Mouse (Mus musculus): ENCODE measurements around the gene Mgat4d. TPM values are rescaled to one million over a fixed set of nuclear protein-coding genes. Genes with fewer than 3 reads are reported as not detected.

Mgat4d gene
- polyA plus RNA-seq, 1 experiment: not detected

DNA sequence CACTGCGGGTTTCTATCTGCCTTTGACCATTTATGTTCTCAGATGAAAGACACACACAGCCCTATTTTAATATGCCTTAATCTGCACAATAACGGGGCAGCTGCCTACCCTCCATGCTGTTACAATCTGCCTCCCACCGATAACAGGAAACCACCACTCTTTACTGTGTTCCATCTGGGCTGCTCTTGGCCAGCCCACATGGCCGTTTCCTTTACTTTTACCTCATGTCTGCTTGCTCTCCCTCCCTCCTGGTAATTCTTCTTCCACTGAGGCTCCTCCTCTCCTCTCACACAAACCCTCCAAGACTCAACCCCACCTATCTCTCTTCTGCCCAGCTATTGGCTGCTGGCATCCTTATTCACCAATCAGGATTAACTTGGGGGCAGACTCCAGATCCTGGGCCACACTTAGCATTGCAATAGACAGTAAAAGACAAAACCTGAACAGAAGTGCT lies 80.8 kb downstream of the Mgat4d start:
- WGBS: 19% methylated on average over 4 of the region's 4 CpGs
- Histone ChIP-seq H3K36me3 (ENCODE audit: control insufficient read depth, insufficient read depth, low read length) (peaks cover 8% of the 10 kb centered on the region; the same call in 1 of the 2 replicates), H3K27me3 (ENCODE audit: control insufficient read depth, insufficient read depth, low read length) (no peaks in the 10 kb centered on the region), H3K27ac (ENCODE audit: control insufficient read depth, insufficient read depth, low read length) (no peak overlapping the region), H3K4me3 (ENCODE audit: control insufficient read depth, insufficient read depth, low read length) (no peak overlapping the region), H3K4me1 (replicated peaks; ENCODE audit: control insufficient read depth, insufficient read depth, low read length) (peaks cover 3% of the 10 kb centered on the region; the same call in 1 of the 2 replicates)
- DNase-seq: peak; percentile 22
- no peak for TF ChIP-seq POLR2A (IDR thresholded peaks at IDR 0.05; ENCODE audit: control insufficient read depth, extremely low read depth, insufficient read depth, low read length, poor library complexity)
- no peak for TF ChIP-seq CTCF (IDR thresholded peaks at IDR 0.05; ENCODE audit: borderline replicate concordance, control insufficient read depth, extremely low read depth, insufficient read depth, low read length, poor library complexity)

Other genes starting within 250 kb of the Mgat4d start
- gene Tbc1d9, start 183.1 kb upstream of the Mgat4d start, polyA plus RNA-seq (2012; rRNA removed): 11.9 and 12.6 TPM in 2 replicates
- 0.86 and 1.3 TPM in 2 replicates for gene Gm10645, start 182.3 kb upstream of the Mgat4d start, polyA plus RNA-seq (2012; rRNA removed)
- gene Ucp1, start 58.1 kb upstream of the Mgat4d start, polyA plus RNA-seq (2012; rRNA removed): 157 and 415 TPM in 2 replicates
- 3.9 and 4.4 TPM in 2 replicates for gene Elmod2, start 16.0 kb upstream of the Mgat4d start, polyA plus RNA-seq (2012; rRNA removed)
- 0.03 TPM in 1 of 2 replicates, not detected in the other for gene Clgn, start 41.4 kb downstream of the Mgat4d start, polyA plus RNA-seq (2012; rRNA removed)
- 6.9 and 9.1 TPM in 2 replicates for gene Scoc, start 109.9 kb downstream of the Mgat4d start, polyA plus RNA-seq (2012; rRNA removed)
- not detected in 2 replicates for gene Olfr370, start 187.3 kb downstream of the Mgat4d start, polyA plus RNA-seq (2012; rRNA removed)
- gene Ndufb7, start 218.2 kb downstream of the Mgat4d start, polyA plus RNA-seq (2012; rRNA removed): 412 and 498 TPM in 2 replicates

Data from thymus, adult 2 months (tissue).